Mouse (Mus musculus): ENCODE measurements around the gene Smad3. TPM values are rescaled to one million over a fixed set of nuclear protein-coding genes. Genes with fewer than 3 reads are reported as not detected.

Gene Smad3
- polyA plus RNA-seq, 1 experiment from 2014 or later: 15.2 TPM

DNA sequence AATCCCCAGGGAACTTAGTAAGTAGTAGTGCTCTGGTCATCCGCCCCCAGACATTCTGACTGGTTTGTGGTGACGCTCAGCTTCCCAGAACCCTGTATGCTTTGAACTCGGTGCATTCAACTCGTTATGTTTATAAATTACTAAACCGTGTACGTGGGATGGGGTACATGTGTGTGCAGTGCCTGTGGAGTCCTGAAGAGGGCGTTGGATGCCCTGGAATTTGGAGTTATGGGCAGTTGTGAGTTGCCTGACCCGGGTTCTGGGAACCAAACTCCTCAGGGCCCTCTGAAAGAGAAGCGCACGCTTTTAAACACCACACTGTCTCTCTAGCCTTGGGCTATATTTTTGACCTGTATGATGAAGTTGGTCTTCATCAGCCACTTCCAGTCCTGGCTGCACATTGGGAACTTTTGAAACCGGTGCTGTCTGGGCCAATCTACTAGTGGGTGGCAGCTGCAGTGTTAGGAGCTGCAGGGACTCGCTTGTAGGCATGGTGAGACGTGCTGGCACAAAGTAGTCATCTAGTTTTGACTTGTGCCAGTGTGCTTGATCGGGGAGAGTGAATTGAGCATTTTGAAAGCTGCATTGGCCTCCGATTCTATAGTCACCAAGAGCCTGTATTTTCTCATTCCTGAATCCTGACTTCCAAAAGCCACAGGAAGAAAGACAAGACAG is 133.8 kb downstream of the Smad3 start:
- Histone ChIP-seq H3K9me3 (ENCODE audit: control insufficient read depth, low read length) (no peaks in the 10 kb centered on the region), H3K4me3 (ENCODE audit: low read depth, low read length) (no peak overlapping the region), H3K36me3 (ENCODE audit: control insufficient read depth, insufficient read depth, low read length) (peaks cover 2% of the 10 kb centered on the region; the same call in 1 of the 2 replicates), H3K9ac (ENCODE audit: low read length) (no peak overlapping the region), H3K4me1 (ENCODE audit: control insufficient read depth, insufficient read depth, low read length) (0 out of 2 replicates have a peak, but pooled peaks cover 3% of the 10 kb centered on the region), H3K4me2 (ENCODE audit: low read depth) (no peak overlapping the region), H3K27ac (ENCODE audit: low read depth, low read length) (no peak overlapping the region), H3K27me3 (ENCODE audit: control insufficient read depth, insufficient read depth, low read length) (no peaks in the 10 kb centered on the region)
- ATAC-seq (ENCODE audit: insufficient read depth, low FRiP score, low TSS enrichment) (no peak), DNase-seq (ENCODE audit: low spot score) (no peak)
- WGBS: 80% methylated on average over 15 of the region's 15 CpGs

DNA sequence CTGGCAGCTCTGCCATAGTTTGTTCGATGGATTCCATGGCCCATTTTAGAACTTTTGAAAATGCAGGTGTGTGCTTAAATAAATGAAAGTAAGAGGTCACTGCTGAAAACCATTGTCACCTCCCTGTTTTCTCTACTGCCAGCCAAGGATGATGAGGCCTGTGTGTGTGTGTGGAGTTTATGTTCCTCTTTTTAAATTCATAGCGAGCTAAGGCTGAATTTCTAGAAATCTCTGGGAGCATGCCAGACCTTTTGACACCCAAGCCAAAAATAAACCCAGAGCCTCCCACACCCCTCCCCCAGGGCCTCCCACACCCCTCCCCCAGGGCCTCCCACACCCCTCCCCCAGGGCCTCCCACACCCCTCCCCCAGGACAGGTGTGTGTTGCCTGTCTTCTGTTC is 139.8 kb downstream of the Smad3 start:
- DNase-seq (ENCODE audit: low spot score): no peak
- H3K9ac ChIP-seq (ENCODE audit: low read length): no peak overlapping the region
- no peak overlapping the region for H3K4me2 ChIP-seq (ENCODE audit: low read depth)
- H3K27ac ChIP-seq (ENCODE audit: low read depth, low read length): no peak overlapping the region
- no peaks in the 10 kb centered on the region for H3K9me3 ChIP-seq (ENCODE audit: control insufficient read depth, low read length)
- H3K4me1 ChIP-seq (ENCODE audit: control insufficient read depth, insufficient read depth, low read length): peaks cover 5% of the 10 kb centered on the region
- no peak overlapping the region for H3K4me3 ChIP-seq (ENCODE audit: low read depth, low read length)
- no peak for ATAC-seq (ENCODE audit: insufficient read depth, low FRiP score, low TSS enrichment)
- WGBS: 92% methylated on average over 2 of the region's 2 CpGs
- H3K36me3 ChIP-seq (ENCODE audit: control insufficient read depth, insufficient read depth, low read length): peaks cover 2% of the 10 kb centered on the region; the same call in 1 of the 2 replicates
- no peaks in the 10 kb centered on the region for H3K27me3 ChIP-seq (ENCODE audit: control insufficient read depth, insufficient read depth, low read length)

DNA sequence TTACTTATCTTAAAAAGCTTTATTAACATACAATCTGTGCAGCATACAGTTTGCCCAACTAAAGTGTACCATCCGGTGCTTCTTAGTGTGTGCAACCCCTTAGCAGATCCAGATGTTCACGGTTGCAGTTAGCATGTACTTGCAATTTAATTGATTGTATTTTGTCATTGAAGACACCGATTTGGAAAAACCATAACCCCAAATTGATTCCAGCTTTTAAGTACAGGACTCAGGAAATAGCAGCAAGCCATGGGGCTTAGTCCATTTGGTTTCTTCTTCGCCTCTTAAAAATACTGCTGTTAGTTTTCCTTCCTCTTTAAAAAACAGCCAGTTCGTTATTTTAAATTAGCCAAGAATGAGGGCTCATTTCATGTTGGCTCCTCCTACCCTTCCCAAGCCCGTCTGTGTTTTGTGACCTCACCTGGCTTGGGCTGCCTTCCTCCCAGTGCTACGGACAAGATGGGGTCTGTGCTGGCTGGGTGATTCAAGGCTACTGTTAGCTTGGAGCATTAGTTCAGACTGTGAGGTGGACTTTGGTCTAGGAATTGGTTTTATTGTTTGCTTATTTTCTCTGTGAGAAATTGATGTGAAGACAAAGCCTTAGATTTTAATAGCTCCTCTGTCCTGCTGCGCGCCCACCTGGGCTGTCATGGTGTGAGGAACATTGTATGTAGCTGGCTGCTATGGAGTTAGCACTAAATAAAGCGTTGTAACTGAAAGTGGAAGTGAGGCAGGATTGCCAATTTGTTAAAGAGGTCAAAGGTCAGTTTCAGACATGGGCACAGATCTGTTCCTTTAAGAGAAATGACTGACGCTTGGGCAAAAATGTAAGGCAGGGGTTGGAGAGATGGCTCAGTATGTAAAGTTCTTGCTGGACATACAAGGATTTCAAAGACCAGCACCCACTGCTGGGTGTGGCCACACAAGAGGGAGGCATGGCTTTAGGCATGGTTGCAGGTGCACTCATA is 143.5 kb downstream of the Smad3 start:
- no peaks in the 10 kb centered on the region for H3K27me3 ChIP-seq (ENCODE audit: control insufficient read depth, insufficient read depth, low read length)
- peaks cover 16% of the 10 kb centered on the region for H3K4me1 ChIP-seq (ENCODE audit: control insufficient read depth, insufficient read depth, low read length)
- H3K4me2 ChIP-seq (ENCODE audit: low read depth): no peak overlapping the region
- DNase-seq (ENCODE audit: low spot score): no peak
- H3K9me3 ChIP-seq (ENCODE audit: control insufficient read depth, low read length): no peaks in the 10 kb centered on the region
- H3K27ac ChIP-seq (ENCODE audit: low read depth, low read length): no peak overlapping the region
- WGBS: 82% methylated on average over 11 of the region's 11 CpGs
- H3K4me3 ChIP-seq (ENCODE audit: low read depth, low read length): no peak overlapping the region
- ATAC-seq (ENCODE audit: insufficient read depth, low FRiP score, low TSS enrichment): no peak
- H3K9ac ChIP-seq (ENCODE audit: low read length): no peak overlapping the region
- H3K36me3 ChIP-seq (ENCODE audit: control insufficient read depth, insufficient read depth, low read length): no peaks in the 10 kb centered on the region

DNA sequence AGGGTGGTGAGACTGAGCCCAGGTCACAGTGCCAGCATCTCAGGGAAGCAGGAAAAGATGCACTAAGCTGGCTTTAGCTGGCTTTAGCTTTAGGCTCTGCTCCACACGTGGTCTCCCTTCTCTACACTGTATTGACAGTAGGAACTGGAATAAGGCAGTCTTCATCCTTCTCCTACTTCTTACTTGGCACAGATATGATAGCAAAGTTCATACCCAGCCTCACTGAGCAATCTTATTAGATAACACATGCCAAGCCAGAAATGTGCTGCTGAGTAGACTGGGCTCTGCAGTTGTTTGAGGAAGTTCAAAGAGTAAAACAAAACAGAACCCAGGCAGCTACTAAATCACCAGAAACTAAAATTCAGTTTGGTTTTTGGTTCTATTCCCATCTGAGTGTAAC is 144.2 kb downstream of the Smad3 start:
- WGBS: 57% methylated on average over 1 of the region's 1 CpGs
- H3K27ac ChIP-seq (ENCODE audit: low read depth, low read length): no peak overlapping the region
- H3K4me2 ChIP-seq (ENCODE audit: low read depth): no peak overlapping the region
- H3K27me3 ChIP-seq (ENCODE audit: control insufficient read depth, insufficient read depth, low read length): no peaks in the 10 kb centered on the region
- ATAC-seq (ENCODE audit: insufficient read depth, low FRiP score, low TSS enrichment) (no peak), DNase-seq (ENCODE audit: low spot score) (no peak)
- H3K9ac ChIP-seq (ENCODE audit: low read length): no peak overlapping the region
- H3K4me3 ChIP-seq (ENCODE audit: low read depth, low read length): no peak overlapping the region
- peaks cover 16% of the 10 kb centered on the region for H3K4me1 ChIP-seq (ENCODE audit: control insufficient read depth, insufficient read depth, low read length)
- no peaks in the 10 kb centered on the region for H3K9me3 ChIP-seq (ENCODE audit: control insufficient read depth, low read length)
- no peaks in the 10 kb centered on the region for H3K36me3 ChIP-seq (ENCODE audit: control insufficient read depth, insufficient read depth, low read length)

DNA sequence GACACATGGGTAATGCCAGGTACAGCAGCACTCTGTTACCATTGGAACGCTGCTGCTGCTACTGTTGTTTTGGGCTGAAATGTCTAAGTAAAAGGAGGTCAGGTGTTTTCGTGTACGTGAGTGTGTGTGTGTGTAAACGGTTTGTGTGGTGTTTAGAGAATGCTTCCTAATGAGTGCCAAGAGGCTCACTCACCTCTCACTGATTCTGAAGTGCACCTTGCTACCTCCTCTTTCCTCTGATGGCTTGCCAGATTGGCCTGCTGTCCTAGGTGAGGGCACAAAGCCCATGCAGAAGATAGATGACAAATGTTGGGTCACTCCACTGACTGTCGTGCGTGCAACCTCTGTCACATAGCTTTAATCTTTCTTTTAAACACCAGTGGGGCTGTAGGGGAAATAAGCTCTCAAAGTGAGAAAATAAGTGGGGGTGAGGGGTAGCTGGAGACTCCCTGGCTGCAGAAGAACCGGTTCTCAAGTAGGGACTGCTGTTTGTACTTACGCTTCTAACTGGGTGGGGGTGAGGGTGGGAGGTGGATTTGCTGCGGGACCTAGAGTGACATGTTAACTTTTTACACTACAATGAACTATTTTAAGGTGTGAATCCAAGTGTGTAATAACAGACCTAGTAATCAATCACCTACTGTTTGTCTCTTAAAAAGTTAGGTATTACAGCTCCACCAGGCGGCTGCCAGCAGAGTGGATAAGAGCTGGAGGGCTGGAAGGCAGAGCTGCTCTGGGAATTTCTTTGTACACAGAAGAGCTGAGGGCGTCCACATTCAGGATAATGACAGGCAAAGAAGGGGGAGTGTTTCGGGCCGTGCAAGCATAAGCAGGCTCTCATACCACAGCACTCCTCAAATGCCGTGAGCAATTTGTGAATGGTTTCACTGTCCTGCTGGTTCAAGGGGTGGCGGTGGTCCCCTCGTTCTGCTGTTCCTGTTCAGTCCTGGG is 145.0 kb downstream of the Smad3 start:
- H3K4me1 ChIP-seq (ENCODE audit: control insufficient read depth, insufficient read depth, low read length): peaks cover 16% of the 10 kb centered on the region
- no peak for ATAC-seq (ENCODE audit: insufficient read depth, low FRiP score, low TSS enrichment)
- H3K9me3 ChIP-seq (ENCODE audit: control insufficient read depth, low read length): no peaks in the 10 kb centered on the region
- H3K4me3 ChIP-seq (ENCODE audit: low read depth, low read length): no peak overlapping the region
- no peak overlapping the region for H3K27ac ChIP-seq (ENCODE audit: low read depth, low read length)
- H3K36me3 ChIP-seq (ENCODE audit: control insufficient read depth, insufficient read depth, low read length): no peaks in the 10 kb centered on the region
- no peak overlapping the region for H3K9ac ChIP-seq (ENCODE audit: low read length)
- H3K4me2 ChIP-seq (ENCODE audit: low read depth): no peak overlapping the region
- DNase-seq (ENCODE audit: low spot score): peak; percentile 44
- no peaks in the 10 kb centered on the region for H3K27me3 ChIP-seq (ENCODE audit: control insufficient read depth, insufficient read depth, low read length)
- 52% methylated on average over 16 of the region's 16 CpGs for WGBS

DNA sequence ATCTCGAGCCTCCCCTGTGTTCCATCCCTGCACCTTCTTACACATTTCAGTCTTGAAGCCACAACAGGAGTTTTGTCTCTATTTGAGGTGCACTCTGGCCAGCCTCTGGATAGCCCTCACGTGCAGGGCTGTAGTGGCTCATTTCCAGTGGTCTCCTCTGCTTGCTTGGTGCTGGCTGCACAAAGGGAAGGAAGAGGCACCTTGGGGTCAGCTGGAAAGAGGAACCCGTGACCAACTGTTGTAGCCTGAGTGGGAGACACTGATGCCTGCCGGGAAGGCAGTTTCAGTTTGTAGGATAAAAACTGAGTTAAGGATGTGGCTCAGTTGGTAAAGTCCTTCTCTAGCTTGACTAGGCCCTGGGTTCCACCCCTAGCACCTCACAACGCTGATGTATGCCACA is 145.8 kb downstream of the Smad3 start:
- ATAC-seq (ENCODE audit: insufficient read depth, low FRiP score, low TSS enrichment) (no peak), DNase-seq (ENCODE audit: low spot score) (no peak)
- H3K27me3 ChIP-seq (ENCODE audit: control insufficient read depth, insufficient read depth, low read length): no peaks in the 10 kb centered on the region
- H3K36me3 ChIP-seq (ENCODE audit: control insufficient read depth, insufficient read depth, low read length): no peaks in the 10 kb centered on the region
- H3K9ac ChIP-seq (ENCODE audit: low read length): no peak overlapping the region
- no peak overlapping the region for H3K4me3 ChIP-seq (ENCODE audit: low read depth, low read length)
- no peak overlapping the region for H3K27ac ChIP-seq (ENCODE audit: low read depth, low read length)
- H3K9me3 ChIP-seq (ENCODE audit: control insufficient read depth, low read length): no peaks in the 10 kb centered on the region
- peaks cover 16% of the 10 kb centered on the region for H3K4me1 ChIP-seq (ENCODE audit: control insufficient read depth, insufficient read depth, low read length)
- 64% methylated on average over 5 of the region's 5 CpGs for WGBS
- H3K4me2 ChIP-seq (ENCODE audit: low read depth): no peak overlapping the region

DNA sequence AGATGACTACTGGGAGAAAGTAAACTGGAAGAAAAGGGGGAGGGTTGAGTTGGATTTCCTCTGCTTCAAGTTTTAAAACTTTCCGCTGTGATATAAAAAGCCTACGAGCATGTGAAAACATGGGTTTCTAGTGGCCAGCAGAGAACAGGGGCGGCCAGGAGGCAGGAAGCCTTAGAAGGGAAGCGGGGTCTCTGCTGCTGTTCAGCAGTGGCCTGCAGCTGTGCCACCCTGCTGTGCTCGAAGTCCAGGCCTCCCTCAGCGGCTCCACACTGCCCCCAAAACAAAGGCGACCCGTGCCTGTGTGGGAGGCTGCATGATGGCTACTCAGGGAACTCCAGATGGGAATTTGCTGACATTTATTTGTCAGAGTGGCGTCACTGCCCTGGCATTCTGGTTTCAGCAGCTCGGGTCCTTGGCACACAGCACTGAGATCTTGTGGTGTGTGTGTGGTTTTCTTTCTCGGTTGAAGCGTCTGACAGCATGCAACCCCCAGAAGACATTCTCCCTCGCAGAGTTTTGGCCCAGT is 146.9 kb downstream of the Smad3 start:
- no peak overlapping the region; the same call in 1 of the 2 replicates for H3K4me2 ChIP-seq (ENCODE audit: low read depth)
- no peaks in the 10 kb centered on the region for H3K27me3 ChIP-seq (ENCODE audit: control insufficient read depth, insufficient read depth, low read length)
- no peak for ATAC-seq (ENCODE audit: insufficient read depth, low FRiP score, low TSS enrichment)
- DNase-seq (ENCODE audit: low spot score): peak; percentile 55
- H3K36me3 ChIP-seq (ENCODE audit: control insufficient read depth, insufficient read depth, low read length): no peaks in the 10 kb centered on the region
- H3K9ac ChIP-seq (ENCODE audit: low read length): no peak overlapping the region
- H3K4me1 ChIP-seq (ENCODE audit: control insufficient read depth, insufficient read depth, low read length): peaks cover 16% of the 10 kb centered on the region
- 17% methylated on average over 13 of the region's 13 CpGs for WGBS
- no peak overlapping the region for H3K27ac ChIP-seq (ENCODE audit: low read depth, low read length)
- no peak overlapping the region for H3K4me3 ChIP-seq (ENCODE audit: low read depth, low read length)
- H3K9me3 ChIP-seq (ENCODE audit: control insufficient read depth, low read length): no peaks in the 10 kb centered on the region

DNA sequence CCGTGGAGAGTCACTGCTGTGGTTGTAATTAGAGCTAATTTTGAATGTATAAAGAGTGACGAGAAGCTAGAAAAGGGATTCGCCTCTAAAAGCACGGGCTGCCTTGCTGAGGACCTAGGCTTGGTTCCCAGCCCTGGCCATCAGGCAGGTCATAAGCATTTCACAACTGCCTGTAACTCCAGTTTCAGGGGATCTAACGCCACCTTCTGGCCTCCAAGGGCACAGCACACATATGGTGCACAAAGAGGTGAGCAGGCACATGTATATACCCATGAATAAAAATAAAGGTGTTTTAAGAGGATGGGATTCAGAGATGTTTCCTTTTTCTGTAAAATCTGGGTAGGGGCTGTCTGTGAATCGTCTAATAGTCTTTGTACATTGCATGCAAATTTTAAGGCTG is 147.6 kb downstream of the Smad3 start:
- H3K27me3 ChIP-seq (ENCODE audit: control insufficient read depth, insufficient read depth, low read length): no peaks in the 10 kb centered on the region
- WGBS: 90% methylated on average over 6 of the region's 6 CpGs
- no peaks in the 10 kb centered on the region for H3K9me3 ChIP-seq (ENCODE audit: control insufficient read depth, low read length)
- DNase-seq (ENCODE audit: low spot score) (no peak), ATAC-seq (ENCODE audit: insufficient read depth, low FRiP score, low TSS enrichment) (no peak)
- H3K27ac ChIP-seq (ENCODE audit: low read depth, low read length): no peak overlapping the region
- no peaks in the 10 kb centered on the region for H3K36me3 ChIP-seq (ENCODE audit: control insufficient read depth, insufficient read depth, low read length)
- no peak overlapping the region for H3K4me2 ChIP-seq (ENCODE audit: low read depth)
- H3K4me3 ChIP-seq (ENCODE audit: low read depth, low read length): no peak overlapping the region
- peaks cover 16% of the 10 kb centered on the region for H3K4me1 ChIP-seq (ENCODE audit: control insufficient read depth, insufficient read depth, low read length)
- H3K9ac ChIP-seq (ENCODE audit: low read length): no peak overlapping the region

All from neural tube, embryonic 11.5 days (tissue).